Mouse (Mus musculus) midbrain, embryonic 14.5 days (tissue): ENCODE measurements around the gene Slc31a2. TPM values are rescaled to one million over a fixed set of nuclear protein-coding genes. Genes with fewer than 3 reads are reported as not detected.
A peak's percentile ranks its signal among the peaks of the same experiment; 100 is the strongest.
"Not testable (repeated sequence)": the region's sequence is repeated elsewhere in the genome, so short reads cannot be mapped to it uniquely, and the experiment has no call there.

Source experiments
- ATAC-seq: fragments of 200-750 bp; cut with Nextera tagmentation; 2 replicates; pipeline ENCODE4 v1.8.0; 2017; ENCODE audit warnings: moderate number of reproducible peaks, moderate library complexity; ENCODE audit not compliant: low FRiP score, low TSS enrichment
- DNase-seq: peaks from one replicate; pipeline ENCODE4 v3.0.0-alpha.2; 2015
- H3K27ac ChIP-seq: fragments of 300-500 bp; sonication (generic); replicated peaks from 2 replicates; pipeline ENCODE4 v1.5.1; 2014; ENCODE audit warnings: mild to moderate bottlenecking, low read depth, low read length, moderate library complexity
- H3K27me3 ChIP-seq: fragments of 300-500 bp; sonication (generic); 2 replicates; pipeline ENCODE4 v1.6.1; 2014; ENCODE audit warnings: low read length, control low read depth, mixed read lengths; ENCODE audit not compliant: control insufficient read depth, insufficient read depth
- H3K36me3 ChIP-seq: fragments of 300-500 bp; sonication (generic); 2 replicates; pipeline ENCODE4 v1.6.1; 2014; ENCODE audit warnings: low read length, control low read depth; ENCODE audit not compliant: control insufficient read depth, insufficient read depth
- H3K4me1 ChIP-seq: fragments of 300-500 bp; sonication (generic); 2 replicates; pipeline ENCODE4 v1.6.1; 2014; ENCODE audit warnings: mild to moderate bottlenecking, antibody characterized with exemption, low read length, control low read depth; ENCODE audit not compliant: control insufficient read depth, insufficient read depth
- H3K4me2 ChIP-seq: fragments of 300-500 bp; sonication (generic); 2 replicates; pipeline ENCODE4 v1.6.1; 2014; ENCODE audit warnings: mild to moderate bottlenecking, low read length, moderate library complexity
- H3K4me3 ChIP-seq: fragments of 300-500 bp; sonication (generic); replicated peaks from 2 replicates; pipeline ENCODE4 v1.5.1; 2014; ENCODE audit warnings: low read depth, low read length
- H3K9ac ChIP-seq: fragments of 300-500 bp; sonication (generic); replicated peaks from 2 replicates; pipeline ENCODE4 v1.6.1; 2014; ENCODE audit warnings: mild to moderate bottlenecking, low read length, moderate library complexity
- H3K9me3 ChIP-seq: fragments of 300-500 bp; sonication (generic); 2 replicates; pipeline ENCODE4 v1.6.1; 2016; ENCODE audit warnings: low read length, control low read depth, mixed read lengths; ENCODE audit not compliant: control insufficient read depth
- WGBS: fragments of 180-500 bp; shearing (Covaris S2); extraction: QIAGEN DNeasy Blood & Tissue Kit; methylation state at CpG from one replicate; pipeline ENCODE4 v1.1.7; 2014; 5-methylcytosine and 5-hydroxymethylcytosine counted together
- polyA plus RNA-seq: library from polyadenylated mRNA; unstranded; fragments of >200 nt; fragmentation: Nextera tagmentation; extraction: Ambion mirVana; gene quantifications from 2 replicates; pipeline ENCODE4 v1.2.1, GENCODE M21; 2014

Gene Slc31a2
- polyA plus RNA-seq, 1 experiment from 2014 or later, result 10.2 TPM

DNA sequence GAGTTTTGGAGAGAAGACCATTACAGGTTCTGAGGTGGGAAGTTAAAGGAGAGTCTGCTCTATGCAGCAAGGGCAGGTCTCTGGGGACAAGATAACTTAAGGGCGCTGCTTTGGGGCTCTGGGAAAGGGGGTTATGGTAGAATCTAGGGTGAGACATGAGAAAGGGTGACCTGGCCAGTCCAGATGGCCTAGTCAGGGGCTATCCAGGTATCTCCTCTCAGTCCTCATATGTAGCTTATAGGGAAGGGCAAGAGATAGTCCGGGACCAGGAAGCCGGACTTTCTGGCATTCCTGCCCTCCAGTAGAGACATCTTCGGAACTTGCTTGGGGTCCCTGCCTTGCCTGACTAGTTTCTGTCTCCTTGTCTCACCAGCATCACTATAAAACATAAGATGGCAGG lies 10.6 kb upstream of the Slc31a2 start:
- no peaks in the 10 kb centered on the region for H3K27me3 ChIP-seq
- 93% methylated on average over 4 of the region's 4 CpGs for WGBS
- H3K27ac ChIP-seq, result no peak overlapping the region
- H3K9me3 ChIP-seq, result no peaks in the 10 kb centered on the region
- no peak overlapping the region for H3K4me2 ChIP-seq
- ATAC-seq, result no peak
- H3K4me1 ChIP-seq, result no peaks in the 10 kb centered on the region
- no peak overlapping the region for H3K4me3 ChIP-seq
- H3K9ac ChIP-seq, result no peak overlapping the region
- H3K36me3 ChIP-seq, result no peaks in the 10 kb centered on the region
- no peak for DNase-seq

- Histone ChIP-seq H3K36me3 (no peaks in the 10 kb centered on the region), H3K27ac (no peak overlapping the region), H3K4me2 (no peak overlapping the region), H3K4me3 (no peak overlapping the region), H3K27me3 (no peaks in the 10 kb centered on the region), H3K9ac (no peak overlapping the region), H3K9me3 (no peaks in the 10 kb centered on the region), H3K4me1 (no peaks in the 10 kb centered on the region)
- DNase-seq, result no peak
- ATAC-seq, result no peak
- WGBS, result 76% methylated on average over 8 of the region's 8 CpGs
These were observed 7.8 kb upstream of the Slc31a2 start for GRCm38 (mm10) chr4:62254551-62254950.

DNA sequence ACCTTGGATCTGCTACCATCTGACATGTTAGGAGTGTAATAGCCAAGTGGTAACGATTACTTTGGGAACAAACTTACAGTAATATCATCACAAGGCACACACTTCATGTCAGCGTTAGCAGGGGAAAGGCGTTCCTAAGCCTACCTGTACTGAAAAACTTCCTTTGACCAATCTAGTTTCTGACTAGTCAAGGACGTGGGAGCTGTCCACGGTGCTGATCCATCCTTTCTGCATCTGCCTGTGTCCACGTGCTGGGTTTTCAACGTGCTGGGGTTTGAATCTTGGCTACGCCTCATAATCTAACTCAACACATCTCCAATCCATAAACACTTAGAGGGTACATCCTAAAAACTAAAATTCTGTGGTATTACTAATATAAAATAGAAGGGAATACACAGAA lies 5.4 kb upstream of the Slc31a2 start:
- H3K36me3 ChIP-seq, result no peaks in the 10 kb centered on the region
- H3K9ac ChIP-seq, result no peak overlapping the region
- WGBS, result 40% methylated on average over 8 of the region's 8 CpGs
- no peaks in the 10 kb centered on the region for H3K27me3 ChIP-seq
- no peak overlapping the region for H3K4me2 ChIP-seq
- no peak overlapping the region for H3K27ac ChIP-seq
- H3K4me3 ChIP-seq, result no peak overlapping the region
- H3K9me3 ChIP-seq, result no peaks in the 10 kb centered on the region
- no peaks in the 10 kb centered on the region for H3K4me1 ChIP-seq
- DNase-seq (peak; percentile 29), ATAC-seq (no peak)

DNA sequence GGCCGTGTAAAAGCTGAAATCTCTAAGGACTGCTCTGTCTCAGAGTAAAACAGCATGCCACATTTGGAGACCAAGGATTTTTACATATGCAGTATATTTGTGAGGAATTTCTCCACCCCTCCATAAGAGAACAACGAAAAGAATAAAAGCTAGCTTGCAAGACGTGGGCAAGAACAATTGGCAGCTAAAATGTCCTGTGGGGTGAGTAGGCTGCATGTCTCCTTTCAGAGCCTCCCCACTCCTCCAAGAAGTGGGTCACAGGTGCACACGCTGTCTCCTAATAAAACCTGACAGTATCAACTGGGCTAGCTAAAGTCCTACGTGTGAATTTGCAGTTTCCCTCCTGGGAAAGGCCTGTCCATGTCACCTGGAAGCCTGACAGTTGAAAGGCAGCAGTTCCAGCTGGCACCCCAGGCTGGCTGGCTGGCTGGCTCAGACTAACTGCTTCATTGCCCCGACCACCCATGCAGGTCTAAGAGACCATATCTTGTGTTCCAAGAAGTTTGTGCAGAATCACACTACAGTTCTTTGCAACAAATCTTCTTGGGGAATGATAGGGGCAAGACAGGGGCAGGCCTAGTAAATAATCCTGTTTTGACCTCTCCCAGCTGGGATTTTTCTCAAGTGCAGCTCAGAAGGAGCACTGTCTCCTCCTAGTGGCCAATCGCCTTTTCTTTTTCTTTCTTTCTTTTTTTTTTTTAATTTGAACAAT lies 927 bp downstream of the Slc31a2 start:
- Histone ChIP-seq H3K4me2 (no peak overlapping the region), H3K4me3 (no peak overlapping the region), H3K9ac (no peak overlapping the region), H3K27ac (no peak overlapping the region), H3K4me1 (no peaks in the 10 kb centered on the region), H3K9me3 (no peaks in the 10 kb centered on the region), H3K27me3 (no peaks in the 10 kb centered on the region), H3K36me3 (no peaks in the 10 kb centered on the region)
- no peak for ATAC-seq
- 32% methylated on average over 7 of the region's 7 CpGs for WGBS
- peak; percentile 60 for DNase-seq

DNA sequence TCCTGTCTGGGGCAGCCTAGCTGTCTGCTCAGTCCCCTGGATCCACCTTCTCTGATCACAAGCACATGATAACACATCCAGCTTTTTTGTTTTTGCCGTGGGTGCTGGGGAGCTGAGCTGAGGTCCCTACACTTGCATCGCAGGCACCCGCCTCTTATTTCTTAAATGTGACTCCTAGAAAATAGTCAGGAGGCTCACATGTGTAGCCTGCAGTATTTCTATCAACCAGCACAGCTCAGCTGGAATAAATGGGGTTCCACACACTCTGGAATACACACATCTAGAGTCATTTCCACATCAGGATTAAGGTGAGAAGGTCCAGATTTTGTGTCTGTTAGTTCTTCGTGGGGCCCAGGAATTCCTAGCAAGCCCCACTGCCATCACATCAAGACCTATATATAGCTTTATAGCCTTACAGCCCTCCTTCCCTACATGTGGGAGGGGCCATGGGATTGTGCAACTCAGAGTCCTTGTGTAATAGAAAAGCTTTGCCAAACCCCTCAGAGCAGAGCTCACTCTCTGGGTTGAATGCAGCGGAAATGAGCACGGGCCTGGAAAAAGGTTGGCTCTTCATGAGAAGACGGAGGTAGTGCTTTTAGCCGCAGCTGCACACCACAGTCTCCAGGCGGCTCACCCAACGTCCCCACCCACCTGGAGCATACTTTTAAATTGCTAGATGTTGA lies 2.9 kb downstream of the Slc31a2 start:
- H3K4me3 ChIP-seq, result no peak overlapping the region
- no peak for ATAC-seq
- no peaks in the 10 kb centered on the region for H3K4me1 ChIP-seq
- no peak for DNase-seq
- H3K27me3 ChIP-seq, result no peaks in the 10 kb centered on the region
- H3K36me3 ChIP-seq, result no peaks in the 10 kb centered on the region
- H3K27ac ChIP-seq, result no peak overlapping the region
- WGBS, result 90% methylated on average over 10 of the region's 10 CpGs
- no peaks in the 10 kb centered on the region for H3K9me3 ChIP-seq
- H3K9ac ChIP-seq, result no peak overlapping the region
- H3K4me2 ChIP-seq, result no peak overlapping the region

- H3K9ac ChIP-seq, H3K36me3 ChIP-seq, H3K4me2 ChIP-seq, H3K9me3 ChIP-seq, ATAC-seq, H3K27me3 ChIP-seq, H3K4me1 ChIP-seq, H3K27ac ChIP-seq, DNase-seq, H3K4me3 ChIP-seq: not testable (repeated sequence)
- 76% methylated on average over 7 of the region's 7 CpGs for WGBS
These were observed 3.7 kb downstream of the Slc31a2 start for GRCm38 (mm10) chr4:62266016-62266415.

DNA sequence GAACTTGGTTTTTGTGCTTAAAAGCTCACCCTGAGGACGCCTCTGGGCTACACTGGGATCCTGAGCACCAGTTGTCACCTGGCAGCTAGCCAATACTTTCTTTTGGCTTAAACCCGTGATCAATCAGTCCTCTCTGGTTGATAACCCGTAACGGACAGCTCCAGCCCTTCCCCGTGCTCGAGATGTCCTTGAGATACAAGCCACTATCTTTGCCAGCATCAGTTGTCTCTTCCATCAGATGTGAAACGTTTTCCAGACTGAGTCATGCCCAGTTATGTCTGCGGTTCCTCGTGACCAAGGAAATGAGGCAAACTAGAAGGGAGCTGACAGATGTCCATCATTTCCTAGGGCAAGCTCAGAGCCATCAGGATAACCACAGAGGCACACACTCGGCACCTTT lies 4.7 kb downstream of the Slc31a2 start:
- Histone ChIP-seq H3K27ac (no peak overlapping the region), H3K4me1 (no peaks in the 10 kb centered on the region), H3K4me2 (no peak overlapping the region), H3K9ac (no peak overlapping the region), H3K36me3 (no peaks in the 10 kb centered on the region), H3K27me3 (no peaks in the 10 kb centered on the region), H3K4me3 (no peak overlapping the region), H3K9me3 (no peaks in the 10 kb centered on the region)
- 81% methylated on average over 10 of the region's 10 CpGs for WGBS
- DNase-seq, result no peak
- no peak for ATAC-seq

DNA sequence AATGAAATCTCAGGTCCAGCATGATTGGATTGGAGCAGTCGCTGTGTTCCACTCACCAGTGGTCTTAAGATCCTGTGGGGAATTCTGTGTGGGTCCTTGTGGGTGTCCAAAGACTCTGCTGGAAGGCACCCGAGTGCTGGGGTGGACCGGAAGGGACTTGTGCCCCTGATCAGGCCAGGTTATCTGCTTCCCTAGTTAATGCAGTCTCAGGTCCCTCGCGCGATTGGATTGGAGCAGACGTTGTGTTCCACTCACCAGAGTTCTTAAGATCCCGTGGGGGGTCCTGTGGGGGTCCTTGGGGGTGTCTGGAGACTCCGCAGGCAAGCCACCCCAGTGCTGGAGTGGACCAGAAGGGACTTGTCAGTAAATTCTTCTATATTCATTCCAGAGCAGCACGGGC lies 10.3 kb downstream of the Slc31a2 start:
- H3K4me1 ChIP-seq, result no peaks in the 10 kb centered on the region
- DNase-seq (no peak), ATAC-seq (no peak)
- no peaks in the 10 kb centered on the region for H3K36me3 ChIP-seq
- 91% methylated on average over 10 of the region's 10 CpGs for WGBS
- H3K27me3 ChIP-seq, result no peaks in the 10 kb centered on the region
- H3K9ac ChIP-seq, result no peak overlapping the region
- no peaks in the 10 kb centered on the region for H3K9me3 ChIP-seq
- H3K4me2 ChIP-seq, result no peak overlapping the region
- no peak overlapping the region for H3K27ac ChIP-seq
- H3K4me3 ChIP-seq, result no peak overlapping the region

- WGBS, result 93% methylated on average over 10 of the region's 10 CpGs
- no peak for DNase-seq
These were observed 11.6 kb downstream of the Slc31a2 start for GRCm38 (mm10) chr4:62273916-62274315.

More at GRCm38 (mm10) chr4:62273916-62274315, 11.6 kb downstream of the Slc31a2 start:
- no peak overlapping the region for H3K27ac ChIP-seq
- H3K4me3 ChIP-seq, result no peak overlapping the region
- no peaks in the 10 kb centered on the region for H3K36me3 ChIP-seq
- ATAC-seq, result no peak
- no peaks in the 10 kb centered on the region for H3K27me3 ChIP-seq
- no peak overlapping the region for H3K9ac ChIP-seq
- no peak overlapping the region for H3K4me2 ChIP-seq
- H3K9me3 ChIP-seq, result no peaks in the 10 kb centered on the region
- no peaks in the 10 kb centered on the region for H3K4me1 ChIP-seq
